Mouse (Mus musculus): ENCODE data around the gene Zc3hc1. TPM values are rescaled to one million over a fixed set of nuclear protein-coding genes. Genes with fewer than 3 reads are reported as not detected.

Zc3hc1 gene
- polyA plus RNA-seq, 1 experiment from 2014 or later: 69.4 TPM

GRCm38 (mm10) chr6:30369291-30369690, 21.5 kb downstream of the Zc3hc1 start:
- Histone ChIP-seq H3K4me2 (replicated peaks) (no peak overlapping the region), H3K9ac (replicated peaks) (no peak overlapping the region), H3K36me3 (peaks cover 96% of the 10 kb centered on the region), H3K27me3 (no peaks in the 10 kb centered on the region), H3K9me3 (no peaks in the 10 kb centered on the region), H3K4me3 (no peak overlapping the region), H3K27ac (replicated peaks) (no peak overlapping the region), H3K4me1 (no peaks in the 10 kb centered on the region)
- ATAC-seq (ENCODE audit: low FRiP score, low read depth): no peak
- WGBS: 88% methylated on average over 3 of the region's 3 CpGs

GRCm38 (mm10) chr6:30363808-30364207, 27.0 kb downstream of the Zc3hc1 start:
- no peak overlapping the region for H3K4me2 ChIP-seq (replicated peaks)
- no peaks in the 10 kb centered on the region for H3K9me3 ChIP-seq
- peaks cover 55% of the 10 kb centered on the region for H3K36me3 ChIP-seq
- H3K4me3 ChIP-seq: no peak overlapping the region
- no peak overlapping the region for H3K9ac ChIP-seq (replicated peaks)
- no peaks in the 10 kb centered on the region for H3K4me1 ChIP-seq
- WGBS: 54% methylated on average over 5 of the region's 5 CpGs
- no peak for ATAC-seq (ENCODE audit: low FRiP score, low read depth)
- no peaks in the 10 kb centered on the region for H3K27me3 ChIP-seq
- no peak overlapping the region for H3K27ac ChIP-seq (replicated peaks)

GRCm38 (mm10) chr6:30359762-30360509, 30.9 kb downstream of the Zc3hc1 start:
- Histone ChIP-seq H3K4me1 (no peaks in the 10 kb centered on the region), H3K27ac (replicated peaks) (no peak overlapping the region), H3K9ac (replicated peaks) (no peak overlapping the region), H3K9me3 (no peaks in the 10 kb centered on the region), H3K4me2 (replicated peaks) (no peak overlapping the region), H3K36me3 (peaks cover 17% of the 10 kb centered on the region), H3K27me3 (no peaks in the 10 kb centered on the region), H3K4me3 (no peak overlapping the region)
- 76% methylated on average over 12 of the region's 12 CpGs for WGBS
- ATAC-seq (ENCODE audit: low FRiP score, low read depth): no peak

- no peak overlapping the region for H3K9ac ChIP-seq (replicated peaks)
- H3K27me3 ChIP-seq: no peaks in the 10 kb centered on the region
- ATAC-seq (ENCODE audit: low FRiP score, low read depth): no peak
- H3K27ac ChIP-seq (replicated peaks): no peak overlapping the region
- H3K9me3 ChIP-seq: no peaks in the 10 kb centered on the region
- H3K4me1 ChIP-seq: no peaks in the 10 kb centered on the region
- H3K4me3 ChIP-seq: no peak overlapping the region
- H3K36me3 ChIP-seq: 0 out of 2 replicates have a peak, but pooled peaks cover 4% of the 10 kb centered on the region
- H3K4me2 ChIP-seq (replicated peaks): no peak overlapping the region
- 24% methylated on average over 9 of the region's 9 CpGs for WGBS
Measured at GRCm38 (mm10) chr6:30357561-30358177, 33.2 kb downstream of the Zc3hc1 start.

- ATAC-seq (ENCODE audit: low FRiP score, low read depth): no peak
- Histone ChIP-seq H3K36me3 (no peaks in the 10 kb centered on the region), H3K4me3 (no peak overlapping the region), H3K4me2 (replicated peaks) (no peak overlapping the region), H3K9me3 (no peaks in the 10 kb centered on the region), H3K9ac (replicated peaks) (no peak overlapping the region), H3K27ac (replicated peaks) (no peak overlapping the region), H3K27me3 (no peaks in the 10 kb centered on the region), H3K4me1 (no peaks in the 10 kb centered on the region)
- 89% methylated on average over 12 of the region's 12 CpGs for WGBS
Measured at GRCm38 (mm10) chr6:30356680-30357079, 34.1 kb downstream of the Zc3hc1 start.

- 78% methylated on average over 5 of the region's 5 CpGs for WGBS
- no peaks in the 10 kb centered on the region for H3K9me3 ChIP-seq
- H3K36me3 ChIP-seq: no peaks in the 10 kb centered on the region
- no peaks in the 10 kb centered on the region for H3K4me1 ChIP-seq
- H3K4me2 ChIP-seq (replicated peaks): no peak overlapping the region
- H3K27me3 ChIP-seq: no peaks in the 10 kb centered on the region
- no peak for ATAC-seq (ENCODE audit: low FRiP score, low read depth)
- H3K27ac ChIP-seq (replicated peaks): no peak overlapping the region
- no peak overlapping the region for H3K4me3 ChIP-seq
- no peak overlapping the region for H3K9ac ChIP-seq (replicated peaks)
Measured at GRCm38 (mm10) chr6:30356161-30356560, 34.7 kb downstream of the Zc3hc1 start.

- no peaks in the 10 kb centered on the region for H3K27me3 ChIP-seq
- ATAC-seq (ENCODE audit: low FRiP score, low read depth): no peak
- H3K4me2 ChIP-seq (replicated peaks): no peak overlapping the region
- no peak overlapping the region for H3K9ac ChIP-seq (replicated peaks)
- 91% methylated on average over 8 of the region's 8 CpGs for WGBS
- no peaks in the 10 kb centered on the region for H3K4me1 ChIP-seq
- no peaks in the 10 kb centered on the region for H3K9me3 ChIP-seq
- H3K27ac ChIP-seq (replicated peaks): no peak overlapping the region
- no peaks in the 10 kb centered on the region for H3K36me3 ChIP-seq
- H3K4me3 ChIP-seq: no peak overlapping the region
Measured at GRCm38 (mm10) chr6:30355701-30356100, 35.1 kb downstream of the Zc3hc1 start.

GRCm38 (mm10) chr6:30354760-30355159, 36.1 kb downstream of the Zc3hc1 start:
- Histone ChIP-seq H3K4me3 (no peak overlapping the region), H3K4me1 (no peaks in the 10 kb centered on the region), H3K9ac (replicated peaks) (no peak overlapping the region), H3K27ac (replicated peaks) (no peak overlapping the region), H3K27me3 (no peaks in the 10 kb centered on the region), H3K36me3 (no peaks in the 10 kb centered on the region), H3K4me2 (replicated peaks) (no peak overlapping the region), H3K9me3 (no peaks in the 10 kb centered on the region)
- ATAC-seq (ENCODE audit: low FRiP score, low read depth): no peak
- WGBS: 72% methylated on average over 5 of the region's 5 CpGs

GRCm38 (mm10) chr6:30353661-30354060, 37.2 kb downstream of the Zc3hc1 start:
- no peak for ATAC-seq (ENCODE audit: low FRiP score, low read depth)
- Histone ChIP-seq H3K9me3 (no peaks in the 10 kb centered on the region), H3K4me2 (replicated peaks) (no peak overlapping the region), H3K27me3 (no peaks in the 10 kb centered on the region), H3K27ac (replicated peaks) (no peak overlapping the region), H3K9ac (replicated peaks) (no peak overlapping the region), H3K36me3 (no peaks in the 10 kb centered on the region), H3K4me3 (no peak overlapping the region), H3K4me1 (no peaks in the 10 kb centered on the region)
- 79% methylated on average over 8 of the region's 8 CpGs for WGBS

GRCm38 (mm10) chr6:30352762-30353161, 38.1 kb downstream of the Zc3hc1 start:
- no peak for ATAC-seq (ENCODE audit: low FRiP score, low read depth)
- Histone ChIP-seq H3K27ac (replicated peaks) (no peak overlapping the region), H3K9me3 (no peaks in the 10 kb centered on the region), H3K27me3 (no peaks in the 10 kb centered on the region), H3K4me2 (replicated peaks) (no peak overlapping the region), H3K36me3 (no peaks in the 10 kb centered on the region), H3K9ac (replicated peaks) (no peak overlapping the region), H3K4me1 (no peaks in the 10 kb centered on the region), H3K4me3 (no peak overlapping the region)
- 58% methylated on average over 8 of the region's 8 CpGs for WGBS

GRCm38 (mm10) chr6:30351290-30351689, 39.5 kb downstream of the Zc3hc1 start:
- H3K9ac ChIP-seq (replicated peaks): no peak overlapping the region
- H3K9me3 ChIP-seq: no peaks in the 10 kb centered on the region
- 88% methylated on average over 9 of the region's 9 CpGs for WGBS
- ATAC-seq (ENCODE audit: low FRiP score, low read depth): no peak
- H3K27ac ChIP-seq (replicated peaks): no peak overlapping the region
- H3K4me1 ChIP-seq: no peaks in the 10 kb centered on the region
- no peak overlapping the region for H3K4me2 ChIP-seq (replicated peaks)
- H3K27me3 ChIP-seq: no peaks in the 10 kb centered on the region
- H3K36me3 ChIP-seq: no peaks in the 10 kb centered on the region
- H3K4me3 ChIP-seq: no peak overlapping the region

- ATAC-seq (ENCODE audit: low FRiP score, low read depth): no peak
- H3K9ac ChIP-seq (replicated peaks): no peak overlapping the region
- H3K27ac ChIP-seq (replicated peaks): no peak overlapping the region
- H3K4me1 ChIP-seq: no peaks in the 10 kb centered on the region
- 83% methylated on average over 4 of the region's 4 CpGs for WGBS
- no peak overlapping the region for H3K4me2 ChIP-seq (replicated peaks)
- no peak overlapping the region for H3K4me3 ChIP-seq
- H3K36me3 ChIP-seq: no peaks in the 10 kb centered on the region
- no peaks in the 10 kb centered on the region for H3K27me3 ChIP-seq
- no peaks in the 10 kb centered on the region for H3K9me3 ChIP-seq
Measured at GRCm38 (mm10) chr6:30347288-30347801, 43.5 kb downstream of the Zc3hc1 start.

Measured in midbrain, embryonic 12.5 days (tissue).